Mouse (Mus musculus) T-helper 2 cell (primary cell): Measurements from ENCODE around the gene Slc25a34.

Experiments used
- in situ Hi-C: fragments of 300-600 bp; cut with MboI, MseI; formaldehyde crosslinking; loops from one replicate; pipeline ENCODE4 v1.15.1; 2025; ENCODE audit warnings: high pct_unique_total_duplicates

Slc25a34 gene

GRCm38 (mm10) chr4:141583919-141584318 lies 39.7 kb downstream of the Slc25a34 start:
- in situ Hi-C loops, result no loop called here

GRCm38 (mm10) chr4:141581051-141581450 lies 42.6 kb downstream of the Slc25a34 start:
- in situ Hi-C loops, result no loop called here

- in situ Hi-C loops, result no loop called here
Measured at GRCm38 (mm10) chr4:141578833-141579232, 44.8 kb downstream of the Slc25a34 start.

DNA sequence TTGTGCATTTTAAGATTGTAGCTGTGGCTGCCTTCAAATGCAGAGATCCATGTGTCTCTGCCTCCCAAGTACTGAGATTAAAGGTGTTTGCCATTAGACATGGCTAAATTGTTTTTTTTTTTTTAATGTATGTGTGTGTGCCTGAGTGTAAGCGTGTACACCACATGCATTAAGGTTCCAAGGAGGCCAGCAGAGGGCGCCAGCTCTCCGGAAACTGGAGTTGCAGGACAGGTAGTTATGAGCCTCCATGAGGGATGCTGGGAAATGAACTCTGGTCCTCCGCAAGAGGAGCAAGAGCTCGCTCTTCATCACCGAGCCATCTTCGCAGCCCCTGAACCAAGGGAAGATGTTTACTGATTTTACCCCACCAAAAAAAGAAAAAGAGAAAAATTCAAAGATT lies 46.7 kb downstream of the Slc25a34 start:
- in situ Hi-C loops, result no loop called here

GRCm38 (mm10) chr4:141576404-141576803 lies 47.2 kb downstream of the Slc25a34 start:
- in situ Hi-C loops, result no loop called here

- in situ Hi-C loops, result no loop called here
Measured at GRCm38 (mm10) chr4:141574789-141575702, 48.6 kb downstream of the Slc25a34 start.

DNA sequence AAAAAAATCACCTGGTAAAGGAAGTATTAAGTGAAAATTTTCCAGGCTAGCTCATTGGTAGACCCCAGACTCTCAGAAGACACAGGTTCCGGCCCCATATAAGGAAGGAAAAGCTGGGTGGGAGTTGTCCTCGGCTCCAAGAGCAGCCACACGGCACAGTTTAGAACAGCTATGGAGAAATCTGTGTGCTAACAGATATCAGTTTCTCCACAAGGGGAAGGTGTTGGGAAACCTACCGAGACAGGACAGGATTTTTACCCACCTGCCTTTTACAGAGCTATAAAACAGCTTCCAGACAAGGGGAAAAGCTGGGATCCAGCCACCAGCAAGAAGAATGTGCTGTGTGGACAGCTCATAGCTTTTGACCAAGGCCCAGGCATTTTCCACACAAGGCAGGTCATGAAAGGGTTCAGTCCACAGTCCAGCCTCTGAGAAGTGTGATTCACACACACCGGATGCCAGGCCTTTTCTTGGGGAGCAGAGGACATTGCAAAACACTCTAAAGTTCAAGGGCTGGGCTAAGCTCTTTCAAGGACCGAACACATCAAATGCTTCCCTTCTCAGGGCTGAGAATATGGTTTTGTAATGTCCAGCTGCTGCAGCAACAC lies 50.2 kb downstream of the Slc25a34 start:
- in situ Hi-C loops, result no loop called here

DNA sequence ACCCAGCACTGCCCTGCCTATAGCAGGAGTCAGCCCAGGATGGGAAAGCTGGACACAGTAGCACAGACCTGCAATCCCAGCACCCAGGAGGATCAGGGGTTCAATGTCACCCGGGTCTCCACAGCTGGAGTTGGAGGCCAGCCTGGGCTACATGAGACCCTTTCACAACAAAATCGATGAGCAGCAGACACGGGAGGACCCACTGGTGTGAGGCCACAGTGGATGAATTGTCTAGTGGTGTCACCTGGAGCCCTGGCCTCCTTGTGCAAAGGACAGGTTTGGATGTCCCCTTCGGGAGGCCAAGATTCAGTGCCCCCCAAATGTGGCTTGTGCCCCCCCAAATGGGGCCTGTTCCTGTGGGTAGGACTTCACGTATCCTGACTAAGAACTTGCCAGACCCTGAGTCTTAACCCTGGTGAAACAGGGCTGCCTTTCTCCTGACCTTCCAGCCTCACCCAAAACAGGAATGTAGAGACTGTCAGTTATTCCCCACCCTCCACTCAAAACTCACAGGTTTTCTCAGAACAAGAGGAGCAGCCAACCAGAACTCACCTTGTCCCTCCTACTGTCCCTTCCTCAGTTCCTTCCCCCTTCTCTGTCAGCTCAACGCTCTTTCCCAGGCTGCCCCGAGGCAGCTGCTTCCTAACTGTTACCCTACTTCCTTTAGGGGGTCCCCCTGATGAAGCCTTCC lies 50.8 kb downstream of the Slc25a34 start:
- in situ Hi-C loops, result no loop called here

DNA sequence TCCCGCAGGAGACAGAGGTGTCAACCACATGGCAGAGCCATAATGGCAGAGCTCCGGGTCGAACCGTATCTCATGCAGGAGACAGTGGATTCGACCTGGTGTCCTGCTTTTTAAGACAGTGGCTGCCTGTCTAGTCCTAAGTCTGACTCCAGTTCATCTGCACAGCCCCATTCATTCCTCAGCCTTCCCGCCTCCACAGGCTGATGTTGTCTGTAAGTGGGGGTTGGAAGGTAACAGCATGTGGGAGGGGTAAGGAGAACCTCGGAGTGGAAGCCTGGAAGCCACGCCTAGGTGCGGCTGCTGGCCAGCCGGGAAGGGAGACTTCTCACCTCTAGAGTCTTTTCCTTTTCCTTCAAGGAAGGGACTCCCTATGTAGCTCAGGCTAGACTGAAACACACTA lies 51.7 kb downstream of the Slc25a34 start:
- in situ Hi-C loops, result no loop called here

DNA sequence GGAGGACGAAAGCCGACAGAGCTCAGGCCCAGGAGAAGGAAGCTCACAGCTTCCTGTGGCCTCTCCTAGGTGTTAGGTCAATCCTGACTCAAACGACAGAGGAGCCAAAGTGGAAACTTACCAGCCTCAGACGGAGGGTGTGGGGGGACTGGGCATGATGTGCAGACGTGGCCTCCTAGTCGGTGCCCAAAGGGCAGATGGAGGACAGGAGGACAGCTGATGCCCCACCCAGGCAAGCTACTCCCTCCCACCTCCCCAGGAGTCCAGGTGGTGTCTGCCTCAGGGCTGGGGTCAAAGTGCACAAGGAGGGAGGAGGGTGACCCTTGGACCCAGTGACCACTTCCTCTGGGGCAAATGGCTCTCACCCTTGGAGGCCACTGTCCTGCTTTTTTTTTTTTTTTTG lies 52.3 kb downstream of the Slc25a34 start:
- in situ Hi-C loops, result no loop called here

- in situ Hi-C loops, result no loop called here
Measured at GRCm38 (mm10) chr4:141570821-141571220, 52.8 kb downstream of the Slc25a34 start.

- in situ Hi-C loops, result no loop called here
Measured at GRCm38 (mm10) chr4:141570004-141570403, 53.6 kb downstream of the Slc25a34 start.

DNA sequence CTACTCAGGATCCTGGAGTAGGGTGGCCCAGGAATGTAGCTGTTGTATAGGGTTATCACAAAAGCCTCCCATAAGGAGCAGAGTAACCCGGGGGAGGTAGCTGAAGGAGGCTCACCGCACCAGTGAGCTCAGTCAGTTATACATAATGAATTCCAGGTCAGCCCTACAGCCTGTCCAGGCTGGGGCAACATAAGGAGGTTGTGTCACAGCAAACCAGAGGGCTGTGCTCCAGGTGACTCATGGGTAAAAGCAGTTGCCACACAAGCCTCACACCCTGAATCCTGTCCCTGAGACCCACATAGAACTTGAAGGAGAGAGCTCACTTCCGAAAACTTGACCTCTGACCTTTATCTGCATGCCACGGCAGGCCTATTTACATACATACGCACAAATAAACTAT lies 54.7 kb downstream of the Slc25a34 start:
- in situ Hi-C loops, result loop anchor here (5.0 kb wide), 2 partner anchors 82 to 162 kb away; no protein-coding TSS in a partner anchor
